Mouse (Mus musculus) liver, embryonic 15.5 days (tissue): ENCODE data around the gene Ripply3. TPM values are rescaled to one million over a fixed set of nuclear protein-coding genes. Genes with fewer than 3 reads are reported as not detected.

Source experiments
- polyA plus RNA-seq: library from polyadenylated mRNA; unstranded; fragments of >200 nt; fragmentation: Nextera tagmentation; extraction: Ambion mirVana; gene quantifications from 2 replicates; pipeline ENCODE4 v1.2.1, GENCODE M21; 2015

Gene Ripply3
- polyA plus RNA-seq, 1 experiment from 2014 or later: 1.9 TPM

Other genes starting within 250 kb of the Ripply3 start
- not detected in 2 replicates for gene Sim2, start 243.5 kb upstream of the Ripply3 start, polyA plus RNA-seq
- gene Hlcs, start 14.8 kb upstream of the Ripply3 start, polyA plus RNA-seq: 2.1 and 2.5 TPM in 2 replicates
- gene Ttc3, start 42.2 kb downstream of the Ripply3 start, polyA plus RNA-seq: 21.2 and 21.8 TPM in 2 replicates
- 39.4 and 45.7 TPM in 2 replicates for gene Pigp, start 43.4 kb downstream of the Ripply3 start, polyA plus RNA-seq
- gene Vps26c, start 198.4 kb downstream of the Ripply3 start, polyA plus RNA-seq: 19.2 and 20.6 TPM in 2 replicates
- 4.3 and 4.4 TPM in 2 replicates for gene Dyrk1a, start 241.6 kb downstream of the Ripply3 start, polyA plus RNA-seq